Mouse (Mus musculus) ES-E14 (cell line): ENCODE data around the gene Anxa4.

Source experiments
- CHD2 ChIP-seq: IDR thresholded peaks from 2 replicates; pipeline ENCODE4 v1.6.1; 2014; ENCODE audit warnings: mild to moderate bottlenecking, low read depth, low read length, inconsistent platforms
- HCFC1 ChIP-seq: IDR thresholded peaks from 2 replicates; pipeline ENCODE4 v1.6.1; 2012; ENCODE audit warnings: low read length, inconsistent platforms, borderline replicate concordance; ENCODE audit not compliant: insufficient read depth
- MAFK ChIP-seq: IDR thresholded peaks from 2 replicates; pipeline ENCODE4 v1.6.1; 2014; ENCODE audit warnings: mild to moderate bottlenecking, low read depth, low read length, inconsistent platforms; ENCODE audit not compliant: insufficient read depth
- ZC3H11A ChIP-seq: IDR thresholded peaks from 2 replicates; pipeline ENCODE4 v1.6.1; 2012; ENCODE audit warnings: low read depth, mild to moderate bottlenecking, inconsistent platforms, low read length, borderline replicate concordance
- ZNF384 ChIP-seq: IDR thresholded peaks from 2 replicates; pipeline ENCODE4 v1.6.1; 2012; ENCODE audit warnings: low read depth, low read length, inconsistent platforms

DNA sequence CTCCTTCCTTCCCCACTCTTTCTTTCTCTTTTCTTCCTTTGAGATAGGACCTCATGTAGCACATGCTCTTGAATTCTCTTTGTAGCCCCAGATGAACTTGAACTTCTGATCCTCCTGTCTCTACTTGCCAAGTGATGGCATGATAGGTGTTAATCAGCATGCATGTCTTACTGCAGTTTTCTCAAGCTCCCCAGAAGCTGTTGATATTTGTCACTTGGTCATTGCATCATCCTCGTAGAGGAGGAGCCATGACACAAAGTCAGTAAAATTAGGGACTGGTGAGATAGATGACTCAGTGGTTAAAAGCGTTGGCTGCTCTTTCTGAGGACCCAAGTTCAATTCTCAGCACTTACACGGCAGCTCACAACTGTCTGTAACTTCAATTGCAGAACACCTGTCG is 19.5 kb upstream of the Anxa4 start:
- no peak for TF ChIP-seq MAFK
- TF ChIP-seq ZC3H11A: no peak
- TF ChIP-seq HCFC1: no peak
- TF ChIP-seq ZNF384: no peak
- TF ChIP-seq CHD2: no peak
